Mouse (Mus musculus) layer of hippocampus, postnatal 25 days (tissue): ENCODE data around the gene Tmem230. TPM values are rescaled to one million over a fixed set of nuclear protein-coding genes. Genes with fewer than 3 reads are reported as not detected.

Source experiments
- total RNA-seq, 2 experiments: library from RNA; stranded (reverse); gene quantifications; 2 replicates each; pipeline ENCODE4 v1.2.3; 2021

The Tmem230 gene
- total RNA-seq, 2 experiments from 2014 or later: 27.4 to 29.6 TPM

Other genes starting within 250 kb of the Tmem230 start
- 10 to 100 TPM; 31.4 to 34.8 TPM for gene Rassf2, start 217.5 kb downstream of the Tmem230 start, total RNA-seq
- gene Slc23a2, start 102.7 kb downstream of the Tmem230 start, total RNA-seq: 10 to 100 TPM; 90.9 to 94.0 TPM
- gene Pcna, start 5.5 kb upstream of the Tmem230 start, total RNA-seq: 10 to 100 TPM; 47.4 to 50.8 TPM
- 100 to 1,000 TPM; 228 to 237 TPM for gene Cds2, start 15.3 kb upstream of the Tmem230 start, total RNA-seq
- 1 to 10 TPM; 2.8 to 3.7 TPM for gene Prokr2, start 137.6 kb upstream of the Tmem230 start, total RNA-seq